Mouse (Mus musculus) liver, embryonic 15.5 days (tissue): ENCODE data around the gene Nwd1. TPM values are rescaled to one million over a fixed set of nuclear protein-coding genes. Genes with fewer than 3 reads are reported as not detected.

ENCODE experiments used
- microRNA-seq: library from miRNA; unstranded; fragments of <30 nt; microRNA quantifications from one replicate; pipeline ENCODE4, GENCODE M21; 2016
- polyA plus RNA-seq: library from polyadenylated mRNA; unstranded; fragments of >200 nt; fragmentation: Nextera tagmentation; extraction: Ambion mirVana; gene quantifications from 2 replicates; pipeline ENCODE4 v1.2.1, GENCODE M21; 2015

Nwd1 gene
- polyA plus RNA-seq, 1 experiment from 2014 or later: not detected

Small RNA genes lying within 50 kb of the gene (microRNA-seq; reads per million reads assigned to microRNA genes)
- not detected for gene Gm26237

Other genes starting within 250 kb of the Nwd1 start
- gene Eps15l1, start 225.3 kb upstream of the Nwd1 start, polyA plus RNA-seq: 19.4 and 19.8 TPM in 2 replicates
- 0.35 and 0.58 TPM in 2 replicates for gene Calr3, start 202.8 kb upstream of the Nwd1 start, polyA plus RNA-seq
- 2.9 and 3.4 TPM in 2 replicates for gene 1700030K09Rik, start 202.8 kb upstream of the Nwd1 start, polyA plus RNA-seq
- 19.1 and 20.5 TPM in 2 replicates for gene Cherp, start 171.5 kb upstream of the Nwd1 start, polyA plus RNA-seq
- 8.1 and 9.7 TPM in 2 replicates for gene Slc35e1, start 154.1 kb upstream of the Nwd1 start, polyA plus RNA-seq
- 7.2 and 7.7 TPM in 2 replicates for gene Med26, start 98.4 kb upstream of the Nwd1 start, polyA plus RNA-seq
- 37.0 and 37.4 TPM in 2 replicates for gene Smim7, start 75.6 kb upstream of the Nwd1 start, polyA plus RNA-seq
- 3.2 and 3.6 TPM in 2 replicates for gene Tmem38a, start 74.7 kb upstream of the Nwd1 start, polyA plus RNA-seq
- 63.7 and 67.2 TPM in 2 replicates for gene Sin3b, start 76.6 kb downstream of the Nwd1 start, polyA plus RNA-seq
- 2.8 and 3.1 TPM in 2 replicates for gene F2rl3, start 115.2 kb downstream of the Nwd1 start, polyA plus RNA-seq